Mouse (Mus musculus): ENCODE data around the gene Fam160b1.

- no peak for TF ChIP-seq CTCF (IDR thresholded peaks at IDR 0.05; ENCODE audit: low read depth)
- no peak for TF ChIP-seq EP300 (IDR thresholded peaks at IDR 0.05; ENCODE audit: low read depth)
These were observed 14.7 kb downstream of the Fam160b1 start for GRCm38 (mm10) chr19:57375161-57375560.
